In the genomic region with DNA sequence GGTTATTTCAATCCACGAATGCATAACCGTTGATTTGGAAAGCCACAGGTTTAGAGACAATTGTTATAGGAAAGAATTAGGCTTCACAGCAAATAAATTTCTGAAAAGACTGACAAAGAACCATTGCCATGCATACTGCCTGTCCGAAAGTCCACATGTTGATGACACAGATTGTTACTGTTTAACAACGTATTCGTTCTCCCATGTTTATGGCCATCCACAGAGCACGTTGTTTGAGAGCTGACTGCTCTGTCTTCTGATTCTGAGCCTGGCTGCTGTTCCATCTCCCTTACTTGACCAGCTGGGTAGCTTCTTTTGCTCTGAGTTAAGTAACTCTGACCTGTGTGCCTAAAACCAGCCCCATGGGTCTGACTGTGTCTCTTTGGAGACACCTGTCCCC, we compare ENCODE assay signal across 27 mouse cellular contexts. TPM values are rescaled to one million over a fixed set of nuclear protein-coding genes. Genes with fewer than 3 reads are reported as not detected.
A peak's percentile ranks its signal among the peaks of the same experiment; 100 is the strongest.
DNase-seq lines count a peak whose midpoint lies in the region; ATAC-seq and TF ChIP-seq lines count a peak whose summit lies in the region.
"Had no signal": no experiment of that assay in that cellular context is flagged by ENCODE, and none has a peak within 500 bp of the region (broad histone marks: within the 10 kb centered on the region; RNA-seq: fewer than 3 reads in every experiment).

No protein-coding gene starts in this region.

- H3K4me2 ChIP-seq in intestine, embryonic 15.5 days (replicated peaks), result no peak overlapping the region
- H3K4me2 ChIP-seq in intestine, postnatal 0 days (replicated peaks; ENCODE audit: low read depth), result no peak overlapping the region
- H3K4me2 ChIP-seq: embryonic facial prominence, embryonic 13.5 days; embryonic facial prominence, embryonic 15.5 days; forebrain, embryonic 12.5 days had no signal

- no peak overlapping the region for H3K9ac ChIP-seq in liver, adult 2 months (ENCODE audit: low read depth, low read length)
- H3K9ac ChIP-seq in intestine, embryonic 15.5 days, result no peak overlapping the region
- no peak overlapping the region for H3K9ac ChIP-seq in intestine, postnatal 0 days (ENCODE audit: low read depth, low read length)
- H3K9ac ChIP-seq: embryonic facial prominence, embryonic 13.5 days; embryonic facial prominence, embryonic 15.5 days; forebrain, embryonic 12.5 days had no signal

- no peak overlapping the region for H3K4me3 ChIP-seq in liver, adult 2 months (ENCODE audit: insufficient read depth, low read depth, low read length)
- no peak overlapping the region for H3K4me3 ChIP-seq in intestine, embryonic 15.5 days (replicated peaks)
- no peak overlapping the region for H3K4me3 ChIP-seq in intestine, postnatal 0 days (ENCODE audit: low read depth, low read length)
- H3K4me3 ChIP-seq: embryonic facial prominence, embryonic 13.5 days; embryonic facial prominence, embryonic 15.5 days; erythroblast, embryonic 14.5 days; forebrain, embryonic 10.5 days; forebrain, embryonic 12.5 days had no signal

- WGBS in liver, adult 2 months, result 52% methylated on average over 6 of the region's 6 CpGs
- WGBS in intestine, embryonic 15.5 days, result 66% methylated on average over 6 of the region's 6 CpGs
- 57% methylated on average over 6 of the region's 6 CpGs for WGBS in intestine, postnatal 0 days

- H3K27ac ChIP-seq in liver, adult 2 months (replicated peaks; ENCODE audit: insufficient read depth, low read depth, low read length), result no peak overlapping the region
- H3K27ac ChIP-seq in intestine, embryonic 15.5 days, result no peak overlapping the region
- 0 out of 2 replicates have a peak overlapping the region, but pooled peaks have one; percentile 11 for H3K27ac ChIP-seq in intestine, postnatal 0 days (ENCODE audit: low read depth, low read length)
- H3K27ac ChIP-seq: embryonic facial prominence, embryonic 13.5 days; embryonic facial prominence, embryonic 15.5 days; forebrain, embryonic 10.5 days; forebrain, embryonic 12.5 days had no signal

- DNase-seq in liver, adult 2 months (ENCODE audit: extremely low read depth, low read depth, low spot score), result peak; percentile 56
- DNase-seq in liver, result no peak
- DNase-seq in neural tube, embryonic 10.5 days (ENCODE audit: extremely low spot score, low spot score), result no peak
- DNase-seq: adrenal gland, adult 8-10 months; adrenal gland, postnatal 14 days; adrenal gland, postnatal 36 days; B cell, adult 2 months; cerebellum, adult 11-12 months; cerebellum, adult 2 months; cerebellum, adult 9-10 months; cerebellum, postnatal 10 days; cerebellum, postnatal 25 days; embryo, embryonic 11 days had no signal

- TF ChIP-seq POLR2A in liver, adult 2 months (IDR thresholded peaks at IDR 0.05; ENCODE audit: extremely low read depth, insufficient read depth, low read length), result no peak

- H3K36me3 ChIP-seq in liver, adult 2 months (ENCODE audit: control insufficient read depth, insufficient read depth, low read length), result no peaks in the 10 kb centered on the region
- H3K36me3 ChIP-seq in intestine, embryonic 15.5 days, result no peaks in the 10 kb centered on the region
- H3K36me3 ChIP-seq in intestine, postnatal 0 days (ENCODE audit: control insufficient read depth, insufficient read depth), result no peaks in the 10 kb centered on the region
- H3K36me3 ChIP-seq: embryonic facial prominence, embryonic 13.5 days; embryonic facial prominence, embryonic 15.5 days; forebrain, embryonic 10.5 days; forebrain, embryonic 12.5 days; G1E had no signal

- no peaks in the 10 kb centered on the region for H3K79me2 ChIP-seq in liver, adult 2 months (ENCODE audit: control insufficient read depth, insufficient read depth, low read length)

- peaks cover 3% of the 10 kb centered on the region; the same call in 1 of the 2 replicates for H3K4me1 ChIP-seq in liver, adult 2 months (ENCODE audit: control insufficient read depth, insufficient read depth, low read length)
- H3K4me1 ChIP-seq in intestine, embryonic 15.5 days (replicated peaks), result peaks cover 2% of the 10 kb centered on the region; the same call in 1 of the 2 replicates
- H3K4me1 ChIP-seq in intestine, postnatal 0 days (replicated peaks; ENCODE audit: control insufficient read depth, insufficient read depth, low read length), result no peaks in the 10 kb centered on the region

- ATAC-seq in intestine, embryonic 15.5 days, result peak; percentile 73
- 0 out of 2 replicates have a peak, but pooled peaks have one; percentile 36 for ATAC-seq in intestine, postnatal 0 days
- ATAC-seq: activated CD4-positive, CD25-positive, alpha-beta regulatory T cell, adult 4 months; CD4-positive, CD25-positive, alpha-beta regulatory T cell, adult 4 months; forebrain, embryonic 14.5 days; forebrain, embryonic 16.5 days; Patski had no signal

- H3K9me3 ChIP-seq in intestine, embryonic 15.5 days, result no peaks in the 10 kb centered on the region
- H3K9me3 ChIP-seq in intestine, postnatal 0 days (ENCODE audit: control insufficient read depth), result no peaks in the 10 kb centered on the region
- H3K9me3 ChIP-seq: embryonic facial prominence, embryonic 13.5 days; embryonic facial prominence, embryonic 15.5 days; forebrain, embryonic 10.5 days; forebrain, embryonic 12.5 days; G1E had no signal

- TF ChIP-seq CTCF in liver, adult 2 months (IDR thresholded peaks at IDR 0.05; ENCODE audit: low read depth, low read length), result no peak
- no peak for TF ChIP-seq CTCF in intestine, postnatal 0 days (IDR thresholded peaks at IDR 0.05; ENCODE audit: low read depth)

- no peaks in the 10 kb centered on the region for H3K27me3 ChIP-seq in liver, adult 2 months (ENCODE audit: control insufficient read depth, insufficient read depth, low read length)
- H3K27me3 ChIP-seq in intestine, embryonic 15.5 days (replicated peaks), result no peaks in the 10 kb centered on the region
- no peaks in the 10 kb centered on the region for H3K27me3 ChIP-seq in intestine, postnatal 0 days (replicated peaks; ENCODE audit: control insufficient read depth, insufficient read depth, low read length)
- H3K27me3 ChIP-seq: CH12.LX; embryonic facial prominence, embryonic 13.5 days; embryonic facial prominence, embryonic 15.5 days had no signal

RNA-seq across cellular contexts. Expression of a gene that starts 57.1 kb away (rescaled TPM):
- 16.0 and 19.9 TPM in 2 replicates for total RNA-seq in liver, adult 2 months (2014; rRNA removed)
- 3.9 and 4.6 TPM in 2 replicates for polyA plus RNA-seq in liver, adult 2 months (2012; rRNA removed)
- 37.9 and 40.5 TPM in 2 replicates for polyA plus RNA-seq in intestine, embryonic 15.5 days (2015; fragmentation: Nextera tagmentation; extraction: Ambion mirVana)
- 21.5 and 21.8 TPM in 2 replicates for polyA plus RNA-seq in intestine, postnatal 0 days (2015; fragmentation: Nextera tagmentation; extraction: Ambion mirVana)
- total RNA-seq: CH12.LX had no signal
